Mouse (Mus musculus): ENCODE results near the gene Lrmda.

GRCm38 (mm10) chr14:22574006-22574405, 554.5 kb downstream of the Lrmda start:
- TF ChIP-seq CTCF (IDR thresholded peaks at IDR 0.05; ENCODE audit: low read depth) (no peak), EP300 (IDR thresholded peaks at IDR 0.05; ENCODE audit: low read depth) (no peak)

All from heart, postnatal 0 days (tissue).